Mouse (Mus musculus): ENCODE measurements around the gene Sox5. TPM values are rescaled to one million over a fixed set of nuclear protein-coding genes. Genes with fewer than 3 reads are reported as not detected.
A peak's percentile ranks its signal among the peaks of the same experiment; 100 is the strongest.

Sox5 gene
- polyA plus RNA-seq, 1 experiment, result 24.3 TPM

GRCm38 (mm10) chr6:143995046-143995445 lies 786.7 kb downstream of the Sox5 start:
- no peak overlapping the region for H3K4me3 ChIP-seq (ENCODE audit: insufficient read depth, low read length)
- TF ChIP-seq CTCF (IDR thresholded peaks at IDR 0.05; ENCODE audit: extremely low read depth, insufficient read depth, low read length), result no peak
- TF ChIP-seq POLR2A (IDR thresholded peaks at IDR 0.05; ENCODE audit: extremely low read depth, insufficient read depth, low read length), result no peak
- H3K4me1 ChIP-seq (ENCODE audit: control insufficient read depth, insufficient read depth, low read length), result no peaks in the 10 kb centered on the region; the same call in 1 of the 2 replicates

GRCm38 (mm10) chr6:143987548-143987947 lies 794.2 kb downstream of the Sox5 start:
- H3K4me1 ChIP-seq (ENCODE audit: control insufficient read depth, insufficient read depth, low read length), result no peaks in the 10 kb centered on the region
- no peak overlapping the region for H3K27ac ChIP-seq (ENCODE audit: insufficient read depth, low read length)
- H3K4me3 ChIP-seq (ENCODE audit: insufficient read depth, low read length), result no peak overlapping the region
- TF ChIP-seq CTCF (IDR thresholded peaks at IDR 0.05; ENCODE audit: extremely low read depth, insufficient read depth, low read length) (no peak), POLR2A (IDR thresholded peaks at IDR 0.05; ENCODE audit: extremely low read depth, insufficient read depth, low read length) (no peak)

More at GRCm38 (mm10) chr6:143995046-143995445, 786.7 kb downstream of the Sox5 start:
- H3K27ac ChIP-seq (ENCODE audit: insufficient read depth, low read length), result no peak overlapping the region

- Histone ChIP-seq H3K4me3 (ENCODE audit: insufficient read depth, low read length) (0 out of 2 replicates have a peak overlapping the region, but pooled peaks have one; percentile 16), H3K4me1 (ENCODE audit: control insufficient read depth, insufficient read depth, low read length) (peaks cover 6% of the 10 kb centered on the region; the same call in 1 of the 2 replicates), H3K27ac (ENCODE audit: insufficient read depth, low read length) (no peak overlapping the region)
- TF ChIP-seq CTCF (IDR thresholded peaks at IDR 0.05; ENCODE audit: extremely low read depth, insufficient read depth, low read length) (no peak), POLR2A (IDR thresholded peaks at IDR 0.05; ENCODE audit: extremely low read depth, insufficient read depth, low read length) (no peak)
These were observed 801.6 kb downstream of the Sox5 start for GRCm38 (mm10) chr6:143980131-143980530.

GRCm38 (mm10) chr6:143967724-143968400 lies 813.9 kb downstream of the Sox5 start:
- H3K4me3 ChIP-seq (ENCODE audit: insufficient read depth, low read length), result no peak overlapping the region
- no peak overlapping the region for H3K27ac ChIP-seq (ENCODE audit: insufficient read depth, low read length)
- H3K4me1 ChIP-seq (ENCODE audit: control insufficient read depth, insufficient read depth, low read length), result peaks cover 1% of the 10 kb centered on the region; the same call in 1 of the 2 replicates

GRCm38 (mm10) chr6:143960487-143960886 lies 821.3 kb downstream of the Sox5 start:
- 0 out of 2 replicates have a peak, but pooled peaks cover 3% of the 10 kb centered on the region for H3K4me1 ChIP-seq (ENCODE audit: control insufficient read depth, insufficient read depth, low read length)
- no peak overlapping the region for H3K4me3 ChIP-seq (ENCODE audit: insufficient read depth, low read length)
- no peak overlapping the region for H3K27ac ChIP-seq (ENCODE audit: insufficient read depth, low read length)
- no peak for TF ChIP-seq CTCF (IDR thresholded peaks at IDR 0.05; ENCODE audit: extremely low read depth, insufficient read depth, low read length)

More at GRCm38 (mm10) chr6:143967724-143968400, 813.9 kb downstream of the Sox5 start:
- no peak for TF ChIP-seq CTCF (IDR thresholded peaks at IDR 0.05; ENCODE audit: extremely low read depth, insufficient read depth, low read length)
- TF ChIP-seq POLR2A (IDR thresholded peaks at IDR 0.05; ENCODE audit: extremely low read depth, insufficient read depth, low read length), result no peak

GRCm38 (mm10) chr6:143960081-143960480 lies 821.7 kb downstream of the Sox5 start:
- Histone ChIP-seq H3K27ac (ENCODE audit: insufficient read depth, low read length) (no peak overlapping the region), H3K4me3 (ENCODE audit: insufficient read depth, low read length) (no peak overlapping the region), H3K4me1 (ENCODE audit: control insufficient read depth, insufficient read depth, low read length) (0 out of 2 replicates have a peak, but pooled peaks cover 3% of the 10 kb centered on the region)
- TF ChIP-seq CTCF (IDR thresholded peaks at IDR 0.05; ENCODE audit: extremely low read depth, insufficient read depth, low read length) (no peak), POLR2A (IDR thresholded peaks at IDR 0.05; ENCODE audit: extremely low read depth, insufficient read depth, low read length) (no peak)

- TF ChIP-seq CTCF (IDR thresholded peaks at IDR 0.05; ENCODE audit: extremely low read depth, insufficient read depth, low read length) (no peak), POLR2A (IDR thresholded peaks at IDR 0.05; ENCODE audit: extremely low read depth, insufficient read depth, low read length) (no peak)
- Histone ChIP-seq H3K4me1 (ENCODE audit: control insufficient read depth, insufficient read depth, low read length) (0 out of 2 replicates have a peak, but pooled peaks cover 3% of the 10 kb centered on the region), H3K27ac (ENCODE audit: insufficient read depth, low read length) (no peak overlapping the region), H3K4me3 (ENCODE audit: insufficient read depth, low read length) (no peak overlapping the region)
These were observed 823.4 kb downstream of the Sox5 start for GRCm38 (mm10) chr6:143958372-143958771.

GRCm38 (mm10) chr6:143957063-143957462 lies 824.7 kb downstream of the Sox5 start:
- Histone ChIP-seq H3K4me1 (ENCODE audit: control insufficient read depth, insufficient read depth, low read length) (0 out of 2 replicates have a peak, but pooled peaks cover 3% of the 10 kb centered on the region), H3K4me3 (ENCODE audit: insufficient read depth, low read length) (no peak overlapping the region), H3K27ac (ENCODE audit: insufficient read depth, low read length) (no peak overlapping the region)
- TF ChIP-seq CTCF (IDR thresholded peaks at IDR 0.05; ENCODE audit: extremely low read depth, insufficient read depth, low read length) (no peak), POLR2A (IDR thresholded peaks at IDR 0.05; ENCODE audit: extremely low read depth, insufficient read depth, low read length) (no peak)

GRCm38 (mm10) chr6:143948553-143949308 lies 833.0 kb downstream of the Sox5 start:
- Histone ChIP-seq H3K4me3 (ENCODE audit: insufficient read depth, low read length) (no peak overlapping the region), H3K27ac (ENCODE audit: insufficient read depth, low read length) (no peak overlapping the region), H3K4me1 (ENCODE audit: control insufficient read depth, insufficient read depth, low read length) (no peaks in the 10 kb centered on the region)
- no peak for TF ChIP-seq POLR2A (IDR thresholded peaks at IDR 0.05; ENCODE audit: extremely low read depth, insufficient read depth, low read length)
- TF ChIP-seq CTCF (IDR thresholded peaks at IDR 0.05; ENCODE audit: extremely low read depth, insufficient read depth, low read length), result no peak

Measured in cortical plate, adult 2 months (tissue).